Mouse (Mus musculus) erythroblast, embryonic 14.5 days (primary cell): ENCODE results near the gene Stxbp4. TPM values are rescaled to one million over a fixed set of nuclear protein-coding genes. Genes with fewer than 3 reads are reported as not detected.

Source experiments
- H3K27me3 ChIP-seq: 2 replicates; pipeline ENCODE4 v1.6.1; 2012; ENCODE audit warnings: inconsistent platforms; ENCODE audit not compliant: control insufficient read depth
- H3K36me3 ChIP-seq: 2 replicates; pipeline ENCODE4 v1.6.1; 2012; ENCODE audit warnings: mild to moderate bottlenecking, inconsistent platforms; ENCODE audit not compliant: control insufficient read depth
- H3K4me1 ChIP-seq: 2 replicates; pipeline ENCODE4 v1.6.1; 2012; ENCODE audit warnings: inconsistent platforms; ENCODE audit not compliant: control insufficient read depth
- H3K4me3 ChIP-seq: replicated peaks from 2 replicates; pipeline ENCODE3; 2012; ENCODE audit warnings: moderate library complexity, mild to moderate bottlenecking, inconsistent platforms
- H3K9me3 ChIP-seq: 2 replicates; pipeline ENCODE4 v1.6.1; 2012; ENCODE audit warnings: low read length, inconsistent platforms, mixed read lengths; ENCODE audit not compliant: control insufficient read depth
- GATA1 ChIP-seq: IDR thresholded peaks from 2 replicates; pipeline ENCODE4 v1.6.1; 2012; ENCODE audit warnings: low read length, inconsistent platforms, mixed read lengths
- TAL1 ChIP-seq: IDR thresholded peaks from 3 replicates; pipeline ENCODE4 v1.6.1; 2012; ENCODE audit warnings: low read length, inconsistent platforms, mixed read lengths
- polyA plus RNA-seq: library from polyadenylated mRNA; stranded (reverse); fragments of >175 nt; gene quantifications from 2 replicates; pipeline ENCODE4 v1.2.3, GENCODE M21; 2012

Stxbp4 gene
- polyA plus RNA-seq, 1 experiment: 0.13 TPM

GRCm38 (mm10) chr11:90657527-90657926 lies 19.6 kb upstream of the Stxbp4 start:
- TF ChIP-seq TAL1 (no peak), GATA1 (no peak)
- H3K9me3 ChIP-seq: peaks cover 3% of the 10 kb centered on the region; the same call in 1 of the 2 replicates
- H3K27me3 ChIP-seq: no peaks in the 10 kb centered on the region
- H3K36me3 ChIP-seq: peaks cover 98% of the 10 kb centered on the region
- H3K4me3 ChIP-seq: no peak overlapping the region
- peaks cover 36% of the 10 kb centered on the region for H3K4me1 ChIP-seq

DNA sequence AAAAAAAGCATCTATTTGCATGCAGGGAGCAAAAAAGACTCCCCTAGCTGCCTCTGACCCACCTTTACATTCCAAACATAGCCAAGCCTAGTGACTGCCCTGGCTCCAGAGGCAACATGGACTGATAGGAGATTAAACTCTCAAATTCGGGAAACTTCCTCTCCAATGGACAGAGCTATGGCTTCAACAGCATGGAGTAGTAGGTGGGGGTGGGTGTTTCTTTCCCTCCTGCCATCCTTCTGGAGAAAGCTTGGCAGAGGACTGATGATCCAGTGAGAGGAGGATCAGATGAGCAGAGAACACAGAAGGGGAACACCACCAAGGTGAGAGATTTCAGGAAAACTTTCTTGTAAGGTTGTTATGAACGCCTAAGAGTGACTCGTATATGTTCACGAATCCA lies 14.7 kb upstream of the Stxbp4 start:
- Histone ChIP-seq H3K9me3 (peaks cover 3% of the 10 kb centered on the region; the same call in 1 of the 2 replicates), H3K4me1 (peaks cover 11% of the 10 kb centered on the region), H3K4me3 (no peak overlapping the region), H3K36me3 (peaks cover 100% of the 10 kb centered on the region), H3K27me3 (no peaks in the 10 kb centered on the region)
- TF ChIP-seq TAL1: no peak
- TF ChIP-seq GATA1: no peak

DNA sequence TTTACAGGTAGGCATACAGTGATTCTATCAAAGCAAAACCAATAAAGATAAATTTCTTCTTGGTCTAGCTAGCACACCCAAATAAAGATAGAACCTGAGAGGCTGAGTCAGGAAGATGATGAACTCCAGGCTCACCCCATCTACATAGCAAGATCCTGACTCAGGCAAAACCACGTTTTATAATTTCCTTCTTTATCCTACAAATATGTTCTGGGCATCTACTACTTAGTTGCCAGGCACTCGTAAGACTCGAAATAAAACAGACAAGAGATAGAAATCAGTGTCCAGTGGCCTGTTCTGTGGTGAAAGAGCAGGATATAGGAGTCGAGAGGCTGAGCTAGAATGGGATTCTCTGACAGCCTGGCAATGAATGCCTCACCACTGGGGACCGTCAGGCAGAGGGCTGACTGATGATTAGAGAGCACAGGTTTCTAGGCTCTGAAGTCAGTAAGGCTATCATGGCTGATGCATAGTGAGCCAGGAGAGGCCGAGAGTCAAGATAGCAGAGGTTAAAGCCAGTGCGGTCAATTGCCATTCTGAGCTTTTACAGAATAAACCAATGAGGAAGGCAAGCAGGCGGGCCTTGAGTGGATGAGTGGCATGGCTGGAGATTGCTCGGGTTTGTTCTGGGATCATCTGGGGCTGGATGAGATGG lies 12.5 kb upstream of the Stxbp4 start:
- Histone ChIP-seq H3K36me3 (peaks cover 100% of the 10 kb centered on the region), H3K9me3 (no peaks in the 10 kb centered on the region), H3K4me1 (peaks cover 13% of the 10 kb centered on the region), H3K4me3 (no peak overlapping the region), H3K27me3 (no peaks in the 10 kb centered on the region)
- no peak for TF ChIP-seq TAL1
- no peak for TF ChIP-seq GATA1

DNA sequence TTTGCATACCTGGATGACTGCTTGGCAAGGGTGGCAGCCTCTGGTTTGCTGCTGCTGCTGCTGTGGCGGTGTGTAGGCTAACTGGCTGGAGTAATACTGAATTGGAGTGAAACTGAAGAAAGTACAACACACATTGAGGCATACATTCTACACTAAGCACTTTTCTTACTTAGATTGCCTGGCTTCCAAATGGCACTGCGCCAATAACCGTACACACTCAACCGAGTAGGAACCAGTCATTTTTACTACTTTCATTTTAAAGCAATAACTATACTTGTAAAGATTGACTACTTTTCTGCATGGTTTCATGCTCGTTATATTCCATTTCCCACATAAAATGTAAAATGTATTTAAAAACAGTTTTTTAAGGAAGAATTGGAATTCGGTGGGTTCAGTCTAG lies 11.9 kb upstream of the Stxbp4 start:
- peaks cover 100% of the 10 kb centered on the region for H3K36me3 ChIP-seq
- no peaks in the 10 kb centered on the region for H3K9me3 ChIP-seq
- H3K27me3 ChIP-seq: no peaks in the 10 kb centered on the region
- TF ChIP-seq TAL1 (no peak), GATA1 (no peak)
- no peak overlapping the region for H3K4me3 ChIP-seq
- peaks cover 13% of the 10 kb centered on the region for H3K4me1 ChIP-seq

GRCm38 (mm10) chr11:90638312-90638830 lies 487 bp upstream of the Stxbp4 start:
- Histone ChIP-seq H3K4me3 (peak overlapping the region; percentile 100), H3K9me3 (no peaks in the 10 kb centered on the region), H3K36me3 (peaks cover 61% of the 10 kb centered on the region), H3K27me3 (no peaks in the 10 kb centered on the region), H3K4me1 (peaks cover 48% of the 10 kb centered on the region)
- TF ChIP-seq TAL1 (no peak), GATA1 (no peak)

DNA sequence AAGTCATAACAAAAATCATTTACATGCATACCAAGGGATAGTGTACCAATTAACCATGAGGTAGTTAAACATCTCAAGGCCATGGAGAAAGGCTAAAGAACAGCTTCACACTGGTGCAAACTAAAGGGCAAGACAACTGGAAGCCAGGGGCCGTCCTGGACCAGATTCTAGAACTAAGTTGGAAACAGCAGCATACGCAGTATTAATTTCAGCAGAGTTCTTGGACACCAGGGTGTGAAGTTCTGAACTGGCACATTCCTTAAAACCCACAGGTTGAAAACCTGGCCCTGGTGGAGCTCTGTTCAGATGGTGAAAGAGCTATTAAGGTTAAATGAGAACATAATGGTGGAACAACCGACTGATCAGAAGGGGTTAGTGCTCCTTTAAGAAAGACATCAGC lies 3.2 kb downstream of the Stxbp4 start:
- peaks cover 25% of the 10 kb centered on the region for H3K4me1 ChIP-seq
- TF ChIP-seq TAL1: no peak
- no peak for TF ChIP-seq GATA1
- H3K4me3 ChIP-seq: no peak overlapping the region

GRCm38 (mm10) chr11:90632480-90632879 lies 5.4 kb downstream of the Stxbp4 start:
- Histone ChIP-seq H3K4me1 (peaks cover 22% of the 10 kb centered on the region), H3K36me3 (peaks cover 37% of the 10 kb centered on the region), H3K9me3 (no peaks in the 10 kb centered on the region), H3K4me3 (no peak overlapping the region), H3K27me3 (no peaks in the 10 kb centered on the region)
- no peak for TF ChIP-seq GATA1

More for the DNA sequence above, 3.2 kb downstream of the Stxbp4 start:
- H3K36me3 ChIP-seq: peaks cover 41% of the 10 kb centered on the region
- no peaks in the 10 kb centered on the region for H3K9me3 ChIP-seq
- no peaks in the 10 kb centered on the region for H3K27me3 ChIP-seq

DNA sequence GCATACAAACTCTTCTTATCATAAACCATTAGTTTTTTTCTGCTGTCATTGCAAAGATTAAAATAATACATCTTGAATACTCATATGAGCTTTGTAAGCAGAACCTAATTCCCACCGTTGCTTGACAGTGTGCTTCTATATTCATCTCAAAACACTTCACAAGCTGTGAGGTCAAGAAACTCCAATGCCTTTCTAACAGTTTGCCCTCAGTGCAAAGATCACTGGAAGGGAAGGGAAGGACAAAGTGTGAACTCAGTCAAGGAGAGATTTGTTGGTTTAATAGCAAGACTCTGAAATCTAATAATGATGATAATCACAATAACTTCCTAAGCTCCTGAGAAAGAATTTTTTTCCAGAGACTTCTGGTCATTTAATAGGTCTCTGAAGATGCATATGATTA lies 10.1 kb downstream of the Stxbp4 start:
- Histone ChIP-seq H3K27me3 (no peaks in the 10 kb centered on the region), H3K36me3 (peaks cover 20% of the 10 kb centered on the region)
- TF ChIP-seq TAL1 (no peak), GATA1 (no peak)

DNA sequence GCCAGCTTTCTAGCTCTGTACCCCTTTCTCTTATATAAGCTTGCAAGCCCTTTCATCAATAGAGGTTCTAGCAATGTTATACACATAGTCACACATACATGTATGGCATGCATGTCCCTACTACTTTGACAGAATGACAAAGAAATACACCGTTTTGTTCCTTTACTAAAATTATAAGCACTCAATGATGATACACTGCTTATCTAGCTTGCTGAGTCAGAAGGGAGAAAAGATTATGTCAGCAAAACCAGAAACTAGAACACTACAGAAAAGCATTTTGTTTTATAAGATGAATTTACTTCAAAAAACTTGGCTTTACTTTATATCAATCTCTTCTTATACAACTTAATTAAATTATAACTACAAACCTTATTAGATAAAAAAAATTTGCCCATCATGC lies 12.7 kb downstream of the Stxbp4 start:
- Histone ChIP-seq H3K9me3 (no peaks in the 10 kb centered on the region), H3K36me3 (peaks cover 32% of the 10 kb centered on the region), H3K4me1 (peaks cover 7% of the 10 kb centered on the region), H3K4me3 (no peak overlapping the region), H3K27me3 (no peaks in the 10 kb centered on the region)
- TF ChIP-seq TAL1 (no peak), GATA1 (no peak)

More for the DNA sequence above, 10.1 kb downstream of the Stxbp4 start:
- Histone ChIP-seq H3K9me3 (no peaks in the 10 kb centered on the region), H3K4me3 (no peak overlapping the region), H3K4me1 (peaks cover 7% of the 10 kb centered on the region)
